Mouse (Mus musculus) liver, embryonic 14.5 days (tissue): Measurements from ENCODE around the gene Gm8212. TPM values are rescaled to one million over a fixed set of nuclear protein-coding genes. Genes with fewer than 3 reads are reported as not detected.
"Not testable (repeated sequence)": the region's sequence is repeated elsewhere in the genome, so short reads cannot be mapped to it uniquely, and the experiment has no call there.

Experiments used
- ATAC-seq: fragments of 200-750 bp; cut with Nextera tagmentation; 2 replicates; pipeline ENCODE4 v1.8.0; 2017; ENCODE audit warnings: moderate number of reproducible peaks, mild to moderate bottlenecking, moderate library complexity; ENCODE audit not compliant: insufficient read depth
- DNase-seq, 3 experiments: peaks; one replicate each; pipeline ENCODE4 v3.0.0-alpha.2; 2012 to 2013; ENCODE audit warnings: low read depth in 3 of 3, low spot score in 3 of 3
- H3K27ac ChIP-seq: fragments of 300-500 bp; sonication (generic); 2 replicates; pipeline ENCODE4 v1.5.1; 2014; ENCODE audit warnings: moderate library complexity, mild to moderate bottlenecking, control low read depth, inconsistent platforms
- H3K27me3 ChIP-seq: fragments of 300-500 bp; sonication (generic); 2 replicates; pipeline ENCODE4 v1.6.1; 2014; ENCODE audit warnings: mild to moderate bottlenecking, low read length, moderate library complexity; ENCODE audit not compliant: control insufficient read depth, insufficient read depth
- H3K36me3 ChIP-seq: fragments of 300-500 bp; sonication (generic); replicated peaks from 2 replicates; pipeline ENCODE4 v1.6.1; 2014; ENCODE audit warnings: low read depth; ENCODE audit not compliant: control insufficient read depth, insufficient read depth
- H3K4me1 ChIP-seq, 2 experiments: fragments of 200-500 bp in 1 of 2; fragments of 300-500 bp in 1 of 2; sonication (generic) in 1 of 2; replicated peaks; 2 replicates each; pipeline ENCODE4 v1.6.1; 2012 to 2014; ENCODE audit warnings: antibody characterized with exemption in 1 of 2, inconsistent platforms in 1 of 2, low read length in 1 of 2; ENCODE audit not compliant: control insufficient read depth in 2 of 2, insufficient read depth in 2 of 2
- H3K4me2 ChIP-seq: fragments of 300-500 bp; sonication (generic); 2 replicates; pipeline ENCODE4 v1.6.1; 2014; ENCODE audit warnings: low read depth, mild to moderate bottlenecking, control low read depth, moderate library complexity
- H3K4me3 ChIP-seq, 2 experiments: fragments of 200-500 bp in 1 of 2; fragments of 300-500 bp in 1 of 2; sonication (generic) in 1 of 2; 2 replicates each; pipeline ENCODE4 v1.5.1; 2012 to 2014; ENCODE audit warnings: low read depth in 2 of 2, low read length in 2 of 2, mild to moderate bottlenecking in 2 of 2, control low read depth in 1 of 2, inconsistent platforms in 1 of 2, moderate library complexity in 1 of 2; ENCODE audit not compliant: insufficient read depth in 1 of 2
- H3K9ac ChIP-seq: fragments of 300-500 bp; sonication (generic); replicated peaks from 2 replicates; pipeline ENCODE4 v1.6.1; 2014; ENCODE audit warnings: mild to moderate bottlenecking, control low read depth, moderate library complexity
- H3K9me3 ChIP-seq: fragments of 300-500 bp; sonication (generic); 2 replicates; pipeline ENCODE4 v1.6.1; 2016; ENCODE audit warnings: low read length, mixed read lengths; ENCODE audit not compliant: control insufficient read depth
- CTCF ChIP-seq: IDR thresholded peaks from 2 replicates; pipeline ENCODE4 v1.5.1; 2016; ENCODE audit warnings: antibody characterized with exemption, low read depth, control low read depth
- EP300 ChIP-seq: IDR thresholded peaks from 2 replicates; pipeline ENCODE4 v1.6.1; 2016; ENCODE audit warnings: antibody characterized with exemption, low read depth
- WGBS: fragments of 180-500 bp; shearing (Covaris S2); extraction: QIAGEN DNeasy Blood & Tissue Kit; methylation state at CpG from one replicate; pipeline ENCODE4 v1.1.7; 2014; ENCODE audit not compliant: insufficient replicate concordance; 5-methylcytosine and 5-hydroxymethylcytosine counted together
- polyA plus RNA-seq, 2 experiments: library from polyadenylated mRNA; depleted of rRNA in 1 of 2; stranded (reverse) in 1 of 2; unstranded in 1 of 2; fragments of >200 nt; fragmentation: Nextera tagmentation in 1 of 2; extraction: Ambion mirVana in 1 of 2; gene quantifications; 2 replicates each; pipeline versions ENCODE4 v1.2.1 to v1.2.3; 2012 to 2014

The Gm8212 gene
- not detected in 2 replicates for polyA plus RNA-seq (2012; rRNA removed)
- not detected in 2 replicates for polyA plus RNA-seq (2014; fragmentation: Nextera tagmentation; extraction: Ambion mirVana)

- H3K4me2 ChIP-seq, H3K36me3 ChIP-seq, H3K9me3 ChIP-seq, H3K4me1 ChIP-seq, H3K27me3 ChIP-seq, DNase-seq, H3K9ac ChIP-seq, H3K4me3 ChIP-seq, ATAC-seq, H3K27ac ChIP-seq: not testable (repeated sequence)
- 62% methylated on average over 1 of the region's 3 CpGs for WGBS
Observed at GRCm38 (mm10) chr14:44197361-44197760, at the start of gene Gm8212. Gm8212 (plus strand) TSS chr14:44197661.

GRCm38 (mm10) chr14:44213154-44213553 is 15.7 kb downstream of the Gm8212 start, which contains the start of gene 4930503E14Rik:
4930503E14Rik (minus strand) TSS chr14:44213254.
- not testable (repeated sequence) for H3K4me1 ChIP-seq, H3K4me3 ChIP-seq, H3K27ac ChIP-seq, H3K36me3 ChIP-seq, DNase-seq, H3K4me2 ChIP-seq, H3K9me3 ChIP-seq, ATAC-seq, H3K9ac ChIP-seq, H3K27me3 ChIP-seq
- WGBS, result 62% methylated on average over 3 of the region's 3 CpGs

GRCm38 (mm10) chr14:44248039-44248438 is 50.6 kb downstream of the Gm8212 start:
- TF ChIP-seq EP300 (no peak), CTCF (no peak)
- Histone ChIP-seq H3K27me3 (no peaks in the 10 kb centered on the region), H3K4me3 (no peak overlapping the region), H3K4me2 (no peak overlapping the region), H3K9me3 (no peaks in the 10 kb centered on the region; the same call in 1 of the 2 replicates), H3K27ac (no peak overlapping the region), H3K9ac (no peak overlapping the region), H3K4me1 (no peaks in the 10 kb centered on the region), H3K36me3 (no peaks in the 10 kb centered on the region)
- WGBS, result 71% methylated on average over 16 of the region's 16 CpGs
- no peak for DNase-seq
- no peak for ATAC-seq

Other genes starting within 250 kb of the Gm8212 start
- gene Ang5, start 240.6 kb upstream of the Gm8212 start, polyA plus RNA-seq (2012; rRNA removed), result not detected in 2 replicates
- not detected in 2 replicates for gene Ang5, start 240.6 kb upstream of the Gm8212 start, polyA plus RNA-seq (2014; fragmentation: Nextera tagmentation; extraction: Ambion mirVana)
- 0.15 TPM in 1 of 2 replicates, not detected in the other for gene Ang6, start 195.4 kb upstream of the Gm8212 start, polyA plus RNA-seq (2012; rRNA removed)
- gene Ang6, start 195.4 kb upstream of the Gm8212 start, polyA plus RNA-seq (2014; fragmentation: Nextera tagmentation; extraction: Ambion mirVana), result not detected in 2 replicates
- gene Ear2, start 95.0 kb upstream of the Gm8212 start, polyA plus RNA-seq (2012; rRNA removed), result 18.7 and 25.9 TPM in 2 replicates
- 7.5 and 8.8 TPM in 2 replicates for gene Ear2, start 95.0 kb upstream of the Gm8212 start, polyA plus RNA-seq (2014; fragmentation: Nextera tagmentation; extraction: Ambion mirVana)
- gene Gm3327, start 73.8 kb upstream of the Gm8212 start, polyA plus RNA-seq (2012; rRNA removed), result not detected in 2 replicates
- not detected in 2 replicates for gene Gm3327, start 73.8 kb upstream of the Gm8212 start, polyA plus RNA-seq (2014; fragmentation: Nextera tagmentation; extraction: Ambion mirVana)
- not detected in 2 replicates for gene 4930503E14Rik, start 15.6 kb downstream of the Gm8212 start, polyA plus RNA-seq (2012; rRNA removed)
- gene 4930503E14Rik, start 15.6 kb downstream of the Gm8212 start, polyA plus RNA-seq (2014; fragmentation: Nextera tagmentation; extraction: Ambion mirVana), result not detected in 2 replicates
- gene Gm8220, start 87.9 kb downstream of the Gm8212 start, polyA plus RNA-seq (2012; rRNA removed), result not detected in 2 replicates
- not detected in 2 replicates for gene Gm8220, start 87.9 kb downstream of the Gm8212 start, polyA plus RNA-seq (2014; fragmentation: Nextera tagmentation; extraction: Ambion mirVana)
- not detected in 2 replicates for gene Gm5930, start 140.9 kb downstream of the Gm8212 start, polyA plus RNA-seq (2012; rRNA removed)
- gene Gm5930, start 140.9 kb downstream of the Gm8212 start, polyA plus RNA-seq (2014; fragmentation: Nextera tagmentation; extraction: Ambion mirVana), result not detected in 2 replicates
- gene Gm8229, start 167.7 kb downstream of the Gm8212 start, polyA plus RNA-seq (2012; rRNA removed), result not detected in 2 replicates
- gene Gm8229, start 167.7 kb downstream of the Gm8212 start, polyA plus RNA-seq (2014; fragmentation: Nextera tagmentation; extraction: Ambion mirVana), result not detected in 2 replicates
- gene Gm3371, start 213.0 kb downstream of the Gm8212 start, polyA plus RNA-seq (2012; rRNA removed), result not detected in 2 replicates
- gene Gm3371, start 213.0 kb downstream of the Gm8212 start, polyA plus RNA-seq (2014; fragmentation: Nextera tagmentation; extraction: Ambion mirVana), result not detected in 2 replicates
- gene Gm8232, start 236.0 kb downstream of the Gm8212 start, polyA plus RNA-seq (2012; rRNA removed), result not detected in 2 replicates
- not detected in 2 replicates for gene Gm8232, start 236.0 kb downstream of the Gm8212 start, polyA plus RNA-seq (2014; fragmentation: Nextera tagmentation; extraction: Ambion mirVana)